Mouse (Mus musculus) kidney, embryonic 15.5 days (tissue): ENCODE measurements around the gene Lipa. TPM values are rescaled to one million over a fixed set of nuclear protein-coding genes. Genes with fewer than 3 reads are reported as not detected.

ENCODE experiments used
- ATAC-seq: fragments of 200-750 bp; cut with Nextera tagmentation; replicated peaks from 2 replicates; pipeline ENCODE4 v1.8.0; 2017; ENCODE audit warnings: moderate TSS enrichment; ENCODE audit not compliant: low FRiP score
- H3K27ac ChIP-seq: fragments of 300-500 bp; sonication (generic); 2 replicates; pipeline ENCODE4 v1.5.1; 2015; ENCODE audit warnings: mild to moderate bottlenecking, inconsistent platforms
- H3K27me3 ChIP-seq: fragments of 300-500 bp; sonication (generic); 2 replicates; pipeline ENCODE4 v1.6.1; 2015; ENCODE audit warnings: inconsistent platforms
- H3K36me3 ChIP-seq: fragments of 300-500 bp; sonication (generic); 2 replicates; pipeline ENCODE4 v1.6.1; 2015; ENCODE audit warnings: inconsistent platforms
- H3K4me1 ChIP-seq: fragments of 300-500 bp; sonication (generic); 2 replicates; pipeline ENCODE4 v1.6.1; 2015; ENCODE audit warnings: inconsistent platforms
- H3K4me2 ChIP-seq: fragments of 300-500 bp; sonication (generic); 2 replicates; pipeline ENCODE4 v1.6.1; 2015; ENCODE audit warnings: moderate library complexity, mild to moderate bottlenecking, inconsistent platforms
- H3K4me3 ChIP-seq: fragments of 300-500 bp; sonication (generic); replicated peaks from 2 replicates; pipeline ENCODE4 v1.5.1; 2015; ENCODE audit warnings: mild to moderate bottlenecking, inconsistent platforms
- H3K9ac ChIP-seq: fragments of 300-500 bp; sonication (generic); 2 replicates; pipeline ENCODE4 v1.6.1; 2015; ENCODE audit warnings: mild to moderate bottlenecking, inconsistent platforms
- H3K9me3 ChIP-seq: fragments of 300-500 bp; sonication (generic); replicated peaks from 2 replicates; pipeline ENCODE4 v1.6.1; 2016; ENCODE audit warnings: inconsistent platforms
- WGBS: fragments of 180-500 bp; shearing (Covaris S2); methylation state at CpG from one replicate; pipeline ENCODE4 v1.1.7; 2015; ENCODE audit warnings: mixed read lengths; 5-methylcytosine and 5-hydroxymethylcytosine counted together
- polyA plus RNA-seq: library from polyadenylated mRNA; unstranded; fragments of >200 nt; fragmentation: Nextera tagmentation; extraction: Ambion mirVana; gene quantifications from 2 replicates; pipeline ENCODE4 v1.2.1, GENCODE M21; 2015

The Lipa gene
- polyA plus RNA-seq, 1 experiment from 2014 or later = 32.5 TPM

DNA sequence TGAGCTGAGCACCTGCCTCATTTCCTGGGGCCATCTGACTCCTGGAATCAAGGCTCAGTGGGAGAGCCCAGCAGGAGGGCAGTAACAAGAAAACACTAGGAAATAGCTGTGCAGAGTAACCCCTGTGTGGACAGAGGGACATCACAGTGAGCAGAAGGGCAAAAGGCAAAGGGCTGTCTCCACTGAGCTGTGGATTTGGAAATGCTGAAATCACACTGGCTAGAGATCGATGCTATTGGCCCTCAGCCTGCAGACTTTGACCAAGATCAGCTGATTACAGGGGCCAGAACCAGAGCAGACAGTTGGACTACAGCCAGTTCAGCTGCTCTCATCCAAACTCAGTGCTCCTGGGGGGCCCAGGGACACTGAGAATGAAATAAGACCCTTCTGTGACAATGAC, 30.9 kb downstream of the Lipa start:
- H3K4me3 ChIP-seq = no peak overlapping the region
- H3K27me3 ChIP-seq = no peaks in the 10 kb centered on the region
- no peak overlapping the region for H3K4me2 ChIP-seq
- H3K4me1 ChIP-seq = no peaks in the 10 kb centered on the region
- ATAC-seq = no peak
- H3K27ac ChIP-seq = no peak overlapping the region
- WGBS = 52% methylated on average over 1 of the region's 1 CpGs
- H3K9me3 ChIP-seq = no peaks in the 10 kb centered on the region
- H3K36me3 ChIP-seq = no peaks in the 10 kb centered on the region
- H3K9ac ChIP-seq = no peak overlapping the region

DNA sequence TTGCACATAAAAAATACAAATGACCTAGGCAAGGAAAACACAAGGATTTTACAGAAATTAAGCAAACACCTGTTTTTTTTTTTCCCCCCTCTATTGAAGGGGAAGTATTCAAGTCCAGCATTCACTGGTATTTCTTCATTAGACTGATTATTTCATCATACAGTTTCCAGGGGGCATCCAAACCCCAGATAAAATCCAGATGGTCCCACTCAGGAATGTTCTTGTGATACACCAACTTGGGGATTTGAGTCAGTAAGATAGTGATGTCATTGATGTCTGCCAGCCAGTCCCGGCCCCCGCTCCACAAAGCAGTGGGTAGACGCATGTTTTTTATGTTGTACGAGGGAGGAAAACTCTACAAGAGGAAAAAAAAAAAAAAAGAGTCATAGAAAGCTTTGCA, 33.4 kb downstream of the Lipa start:
- Histone ChIP-seq H3K36me3 (no peaks in the 10 kb centered on the region), H3K4me2 (no peak overlapping the region), H3K9ac (no peak overlapping the region), H3K27ac (no peak overlapping the region), H3K9me3 (no peaks in the 10 kb centered on the region), H3K4me1 (no peaks in the 10 kb centered on the region), H3K4me3 (no peak overlapping the region), H3K27me3 (no peaks in the 10 kb centered on the region)
- no peak for ATAC-seq
- WGBS = 82% methylated on average over 4 of the region's 4 CpGs

DNA sequence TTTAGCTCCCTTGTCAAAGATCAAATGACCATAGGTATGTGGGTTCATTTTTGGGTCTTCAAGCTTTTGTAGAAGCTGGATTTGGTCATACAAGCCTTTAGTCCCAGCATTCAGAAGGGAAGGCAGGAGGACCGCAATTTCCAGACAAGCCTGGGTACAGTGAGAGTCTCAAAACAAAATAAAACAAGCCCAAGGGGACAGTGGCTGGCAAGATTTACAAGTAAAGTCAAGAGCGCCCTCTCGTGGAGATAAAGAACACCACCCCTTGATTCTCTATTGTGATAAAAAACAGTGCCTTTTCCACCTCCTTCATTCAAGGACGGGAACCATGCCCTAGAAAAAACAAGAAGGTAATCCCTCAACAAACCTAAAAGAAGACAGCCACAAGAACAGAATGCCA, 43.7 kb downstream of the Lipa start:
- Histone ChIP-seq H3K27me3 (no peaks in the 10 kb centered on the region), H3K9me3 (no peaks in the 10 kb centered on the region), H3K9ac (no peak overlapping the region), H3K4me1 (no peaks in the 10 kb centered on the region), H3K4me3 (no peak overlapping the region), H3K36me3 (no peaks in the 10 kb centered on the region), H3K27ac (no peak overlapping the region), H3K4me2 (no peak overlapping the region)
- ATAC-seq = no peak
- 8% methylated on average over 4 of the region's 4 CpGs for WGBS

DNA sequence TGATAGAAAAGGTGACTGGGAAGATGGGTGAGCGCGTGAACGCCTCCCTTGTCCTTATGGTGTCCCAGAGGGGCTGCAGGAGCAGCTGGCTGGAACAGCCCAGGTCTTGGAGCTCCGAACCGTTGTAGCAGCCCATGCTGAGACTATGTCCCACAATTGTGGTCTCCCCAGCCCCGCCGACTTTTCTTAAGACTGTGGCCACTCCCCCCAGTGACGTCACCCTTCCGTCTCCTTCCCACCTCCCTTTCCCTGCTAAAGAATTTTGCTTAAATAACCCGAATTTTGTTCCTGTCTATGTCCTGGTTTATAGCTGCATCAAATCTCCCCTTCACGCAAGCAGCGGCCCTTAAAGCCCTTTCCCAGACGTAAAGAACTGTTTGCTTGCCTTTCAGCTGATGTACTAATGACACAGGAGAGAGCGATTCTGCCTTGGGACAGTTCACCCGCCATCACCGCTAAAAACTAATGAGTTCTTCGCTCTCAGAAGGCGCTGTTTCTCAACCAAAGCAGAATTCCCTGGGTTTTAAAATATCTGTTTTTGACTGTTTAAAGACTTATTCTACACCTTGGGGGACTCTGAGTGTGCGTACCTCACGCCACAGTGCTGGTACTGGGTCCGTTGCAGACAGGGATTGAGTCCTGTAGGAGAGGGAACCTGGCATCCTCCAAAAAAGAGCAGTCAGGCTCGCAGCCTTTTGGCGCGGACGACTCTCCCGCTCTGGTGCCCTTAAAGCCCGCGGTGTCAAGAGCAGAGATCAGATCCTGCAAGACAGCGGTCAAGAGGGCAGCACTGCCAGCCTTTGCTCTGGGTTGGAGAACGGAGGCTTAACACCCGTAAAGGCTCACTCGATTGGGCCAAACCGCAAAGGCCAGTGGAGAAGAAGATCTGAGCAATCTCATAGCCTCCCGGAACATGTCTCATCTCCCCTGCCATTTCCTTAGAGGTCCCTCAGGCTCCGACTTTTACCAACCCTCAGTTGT, 52.0 kb downstream of the Lipa start, which contains the start of gene Ch25h:
Gene Ch25h (minus strand): TSS at position 174 of the 981 bp plus-strand sequence.
- ATAC-seq = peak; percentile 77
- H3K27me3 ChIP-seq = peaks cover 54% of the 10 kb centered on the region
- H3K27ac ChIP-seq = no peak within 1 kb of the TSS
- WGBS = 1% methylated on average over 35 of the region's 35 CpGs
- H3K9me3 ChIP-seq = no peaks in the 10 kb centered on the region
- H3K4me2 ChIP-seq = peak within 1 kb of the TSS; percentile 97
- H3K4me3 ChIP-seq = peak within 1 kb of the TSS; percentile 53
- H3K36me3 ChIP-seq = no peaks in the 10 kb centered on the region
- H3K4me1 ChIP-seq = peaks cover 22% of the 10 kb centered on the region
- H3K9ac ChIP-seq = 0 out of 2 replicates have a peak within 1 kb of the TSS, but pooled peaks have one; percentile 31

DNA sequence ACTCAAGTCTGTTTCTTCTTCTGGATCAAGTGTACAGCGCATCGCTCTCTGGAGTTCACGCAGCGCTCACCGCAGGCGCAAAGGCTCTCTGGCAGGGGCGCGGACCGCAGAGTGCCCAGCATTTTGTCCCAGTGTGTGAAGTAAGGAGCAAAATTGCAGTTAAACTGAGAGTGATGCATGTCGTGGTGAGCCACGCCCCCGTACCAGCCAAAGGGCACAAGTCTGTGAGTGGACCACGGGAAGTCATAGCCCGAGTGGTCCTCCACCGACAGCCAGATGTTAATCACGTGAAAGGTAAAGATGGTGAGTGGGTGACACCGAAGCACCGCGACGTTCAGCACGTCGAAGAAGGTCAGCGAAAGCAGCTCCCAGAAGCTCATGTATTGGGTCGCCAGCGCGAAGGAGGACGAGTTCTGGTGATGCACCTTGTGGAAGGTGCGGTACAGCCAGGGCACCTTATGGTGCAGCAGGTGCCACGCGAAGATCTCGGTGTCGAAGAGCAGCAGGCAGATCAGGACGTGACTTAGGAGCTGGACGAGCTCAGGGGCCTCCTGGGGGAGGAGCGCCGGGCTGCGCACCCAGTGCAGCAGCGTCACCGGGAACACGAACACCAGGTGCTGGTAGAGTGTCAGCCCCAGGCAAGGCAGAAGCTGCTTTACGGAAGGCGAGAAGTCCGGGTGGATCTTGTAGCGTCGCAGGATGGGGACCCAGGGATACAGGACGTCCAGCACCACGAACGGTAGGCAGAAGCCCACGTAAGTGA, 52.9 kb downstream of the Lipa start:
- no peaks in the 10 kb centered on the region for H3K36me3 ChIP-seq
- peak overlapping the region; percentile 53 for H3K4me3 ChIP-seq
- H3K4me2 ChIP-seq = peak overlapping the region; percentile 97
- peaks cover 54% of the 10 kb centered on the region for H3K27me3 ChIP-seq
- 0 out of 2 replicates have a peak overlapping the region, but pooled peaks have one; percentile 31 for H3K9ac ChIP-seq
- peaks cover 22% of the 10 kb centered on the region for H3K4me1 ChIP-seq
- 5% methylated on average over 49 of the region's 49 CpGs for WGBS
- H3K27ac ChIP-seq = no peak overlapping the region
- no peaks in the 10 kb centered on the region for H3K9me3 ChIP-seq
- peak; percentile 77 for ATAC-seq

DNA sequence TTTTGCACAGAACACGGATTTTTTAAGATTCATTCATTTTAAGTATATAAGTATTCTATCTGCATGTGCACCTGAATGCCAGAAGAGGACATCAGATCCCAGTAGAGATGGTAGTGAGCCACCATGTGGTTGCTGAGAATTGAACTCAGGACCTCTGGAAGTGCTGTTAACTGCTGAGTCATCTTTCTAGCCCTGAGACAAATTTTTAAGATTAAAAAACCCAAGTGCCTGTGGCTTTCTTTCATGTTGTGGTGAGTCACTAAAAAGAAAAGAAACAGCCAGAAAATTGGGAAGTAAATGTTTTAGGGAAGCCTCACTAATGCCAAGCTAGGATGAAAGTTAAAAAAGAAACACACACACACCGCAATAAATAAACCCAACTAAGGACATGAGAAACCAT, 55.6 kb downstream of the Lipa start:
- 79% methylated on average over 2 of the region's 2 CpGs for WGBS
- ATAC-seq = no peak
- no peak overlapping the region for H3K9ac ChIP-seq
- peaks cover 43% of the 10 kb centered on the region for H3K27me3 ChIP-seq
- no peaks in the 10 kb centered on the region for H3K9me3 ChIP-seq
- H3K36me3 ChIP-seq = no peaks in the 10 kb centered on the region
- H3K4me1 ChIP-seq = peaks cover 22% of the 10 kb centered on the region
- H3K27ac ChIP-seq = no peak overlapping the region
- no peak overlapping the region for H3K4me3 ChIP-seq
- no peak overlapping the region for H3K4me2 ChIP-seq

DNA sequence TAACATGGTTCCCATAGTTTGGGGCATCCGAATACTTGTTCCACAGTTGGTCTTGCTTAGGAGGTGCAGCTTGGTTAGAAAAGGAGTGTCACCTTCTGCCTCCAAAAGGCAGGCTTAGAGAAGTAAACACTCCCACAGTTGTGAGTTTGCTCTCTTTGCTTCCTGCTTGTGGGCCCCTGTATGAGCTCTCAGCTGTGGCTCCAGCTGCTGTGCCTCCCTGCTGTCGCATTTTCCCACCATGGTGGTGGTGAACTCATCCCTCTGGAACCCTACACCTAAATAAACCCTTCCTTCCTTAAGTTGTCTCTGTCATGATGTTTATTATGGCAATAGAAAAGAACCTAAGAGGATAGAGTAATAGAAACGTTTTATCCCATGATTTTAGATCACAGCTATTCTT, 58.5 kb downstream of the Lipa start:
- 0 out of 2 replicates have a peak, but pooled peaks have one; percentile 44 for ATAC-seq

DNA sequence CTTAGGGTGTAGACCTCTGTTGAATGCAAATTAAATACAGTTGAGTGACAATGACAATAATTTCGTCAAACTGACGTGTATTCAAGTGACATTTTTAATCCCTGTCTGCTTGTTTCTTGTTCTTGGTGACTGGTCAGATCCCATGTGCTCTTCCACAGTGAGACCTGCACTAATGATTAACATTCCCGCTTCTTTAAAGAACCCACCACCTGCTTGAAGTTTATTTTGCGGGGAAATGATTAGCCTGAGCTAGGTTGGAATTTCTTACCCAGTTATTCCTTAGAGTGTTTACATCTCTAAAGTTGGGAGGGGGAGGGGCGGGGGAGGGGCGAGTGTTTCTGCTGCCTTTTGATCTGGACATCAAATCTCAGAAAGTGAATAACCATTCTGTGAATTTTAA, 59.1 kb downstream of the Lipa start:
- Histone ChIP-seq H3K9me3 (no peaks in the 10 kb centered on the region), H3K4me3 (no peak overlapping the region), H3K27me3 (peaks cover 13% of the 10 kb centered on the region), H3K9ac (no peak overlapping the region), H3K4me1 (no peaks in the 10 kb centered on the region), H3K36me3 (no peaks in the 10 kb centered on the region), H3K4me2 (no peak overlapping the region), H3K27ac (no peak overlapping the region)
- peak; percentile 93 for ATAC-seq
- WGBS = 56% methylated on average over 6 of the region's 6 CpGs

More for the DNA sequence above, 58.5 kb downstream of the Lipa start:
- no peaks in the 10 kb centered on the region for H3K36me3 ChIP-seq
- H3K4me1 ChIP-seq = no peaks in the 10 kb centered on the region
- no peaks in the 10 kb centered on the region for H3K9me3 ChIP-seq
- 0 out of 2 replicates have a peak overlapping the region, but pooled peaks have one; percentile 6 for H3K27ac ChIP-seq
- no peak overlapping the region for H3K9ac ChIP-seq
- peaks cover 16% of the 10 kb centered on the region for H3K27me3 ChIP-seq
- 53% methylated on average over 3 of the region's 3 CpGs for WGBS
- no peak overlapping the region for H3K4me2 ChIP-seq
- H3K4me3 ChIP-seq = no peak overlapping the region

DNA sequence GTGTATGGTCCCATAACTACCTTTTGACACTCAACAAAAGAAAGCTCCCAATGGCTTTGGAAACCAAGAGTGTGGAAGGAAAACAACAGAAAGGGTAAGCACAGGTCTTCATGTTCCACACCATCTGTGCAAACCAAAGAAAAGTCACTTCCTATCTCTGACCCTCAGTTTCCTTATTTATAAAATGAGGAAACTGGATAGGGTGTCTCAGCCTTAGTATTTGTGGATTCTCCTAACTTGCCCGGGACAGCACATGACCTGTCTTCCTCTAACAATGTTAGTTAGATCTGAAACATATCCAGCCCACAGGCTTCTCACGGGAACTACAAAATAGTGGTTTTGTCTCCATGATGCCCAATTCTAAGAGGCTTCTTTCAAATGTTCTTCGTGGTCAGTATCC, 62.8 kb downstream of the Lipa start:
- no peak overlapping the region for H3K4me2 ChIP-seq
- no peaks in the 10 kb centered on the region for H3K9me3 ChIP-seq
- no peak overlapping the region for H3K27ac ChIP-seq
- no peak overlapping the region for H3K4me3 ChIP-seq
- 68% methylated on average over 3 of the region's 3 CpGs for WGBS
- no peak for ATAC-seq
- H3K9ac ChIP-seq = no peak overlapping the region
- H3K4me1 ChIP-seq = no peaks in the 10 kb centered on the region
- no peaks in the 10 kb centered on the region for H3K36me3 ChIP-seq
- no peaks in the 10 kb centered on the region for H3K27me3 ChIP-seq

DNA sequence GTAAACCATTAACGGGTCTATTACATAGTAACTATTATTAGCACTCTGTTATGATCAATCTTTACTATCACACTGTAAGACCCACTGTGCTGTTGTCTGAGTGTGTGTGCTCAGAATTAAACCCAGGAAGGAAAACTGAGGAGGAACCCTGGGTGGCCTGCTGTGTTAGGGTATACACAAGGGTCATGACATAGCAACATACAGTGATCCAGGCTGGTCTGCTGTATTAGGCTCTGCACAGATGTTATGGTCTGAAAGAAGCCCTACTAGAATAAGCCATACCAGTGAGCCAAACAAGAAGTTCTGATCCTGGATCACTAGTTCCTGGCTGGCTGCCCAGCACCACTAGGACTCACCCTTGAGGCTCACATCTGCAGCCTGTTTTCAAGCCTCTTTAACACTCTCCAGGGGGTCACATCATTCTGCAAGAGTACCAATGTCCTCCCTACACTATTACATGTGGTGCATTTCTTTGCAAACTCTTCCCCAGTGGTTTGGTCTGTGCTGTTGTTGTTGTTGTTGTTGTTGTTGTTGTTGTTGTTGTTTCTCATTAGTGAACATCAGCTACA, 65.7 kb downstream of the Lipa start:
- H3K4me2 ChIP-seq = no peak overlapping the region
- H3K36me3 ChIP-seq = no peaks in the 10 kb centered on the region
- no peaks in the 10 kb centered on the region for H3K27me3 ChIP-seq
- peak; percentile 22; the same call in 1 of the 2 replicates for ATAC-seq
- no peak overlapping the region for H3K9ac ChIP-seq
- H3K4me1 ChIP-seq = no peaks in the 10 kb centered on the region
- 91% methylated on average over 1 of the region's 1 CpGs for WGBS
- no peak overlapping the region for H3K4me3 ChIP-seq
- H3K27ac ChIP-seq = no peak overlapping the region
- H3K9me3 ChIP-seq = no peaks in the 10 kb centered on the region

DNA sequence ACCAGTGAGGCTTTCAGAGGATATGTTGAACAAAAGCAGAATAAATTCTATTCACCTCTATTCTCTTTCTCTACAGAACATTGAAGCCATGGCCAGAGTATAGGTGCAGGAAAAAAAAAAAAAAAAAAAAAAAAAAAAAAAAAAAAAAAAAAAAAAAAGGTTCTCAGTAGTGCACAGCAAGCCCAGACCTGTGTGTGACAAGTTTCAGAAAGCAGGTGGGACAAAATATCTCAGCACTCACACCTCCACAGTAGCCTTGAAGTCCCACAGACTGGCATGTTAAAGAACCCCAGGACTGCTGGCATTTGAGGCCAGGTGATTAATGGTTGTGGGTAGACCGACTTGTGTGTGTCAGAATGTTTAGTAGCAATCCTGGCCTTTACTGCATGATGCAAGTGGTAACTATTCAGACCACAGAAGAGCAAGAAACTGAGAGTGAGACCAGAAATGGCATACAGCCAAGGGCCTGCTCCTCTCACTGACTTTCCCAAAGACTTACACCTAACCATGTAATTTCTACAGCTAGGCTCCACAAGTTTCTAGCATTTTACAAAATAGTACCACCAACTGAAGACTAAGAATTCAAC, 76.4 kb downstream of the Lipa start:
- Histone ChIP-seq H3K27ac (no peak overlapping the region), H3K36me3 (no peaks in the 10 kb centered on the region), H3K4me2 (no peak overlapping the region), H3K4me3 (no peak overlapping the region), H3K9me3 (no peaks in the 10 kb centered on the region), H3K9ac (no peak overlapping the region), H3K27me3 (no peaks in the 10 kb centered on the region), H3K4me1 (no peaks in the 10 kb centered on the region)
- ATAC-seq = no peak
- WGBS = 77% methylated on average over 1 of the region's 1 CpGs
